In the genomic region with DNA sequence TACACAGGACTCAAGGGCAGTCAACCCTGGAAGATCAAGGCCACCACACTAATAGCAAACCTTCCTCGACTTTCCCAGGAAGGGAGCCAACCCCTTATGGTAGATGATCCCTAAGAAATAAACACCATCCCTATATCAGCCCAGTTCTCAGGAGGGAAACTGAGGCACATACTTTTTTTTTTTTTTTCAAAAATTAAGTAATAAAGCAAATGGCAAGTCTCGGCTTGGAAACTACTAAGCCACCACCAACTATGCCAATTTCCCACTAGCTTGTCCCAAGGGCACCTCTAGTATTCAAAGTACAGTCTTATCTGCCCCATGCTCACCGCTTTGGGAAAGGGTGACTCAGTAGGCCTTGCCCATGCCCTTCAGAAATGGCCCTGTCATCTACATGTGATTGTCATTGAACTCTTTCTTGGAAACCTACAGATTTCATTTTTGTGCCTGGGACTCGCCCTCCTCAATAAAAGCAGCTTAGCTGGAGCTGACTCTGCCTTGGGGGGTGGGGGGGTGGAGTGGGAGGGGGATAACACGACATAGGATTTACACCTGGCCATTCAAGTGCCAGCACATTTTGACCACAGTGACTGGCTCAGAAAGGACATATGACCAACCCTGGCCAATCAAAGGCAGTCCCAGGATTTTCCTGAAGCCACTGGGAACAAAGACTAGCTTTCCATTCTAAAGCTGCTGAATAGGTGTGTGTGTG, we compare ENCODE assay signal across 20 mouse cellular contexts. TPM values are rescaled to one million over a fixed set of nuclear protein-coding genes. Genes with fewer than 3 reads are reported as not detected.
DNase-seq lines count a peak whose midpoint lies in the region; ATAC-seq and TF ChIP-seq lines count a peak whose summit lies in the region.
"Had no signal": no experiment of that assay in that cellular context is flagged by ENCODE, and none has a peak within 500 bp of the region (broad histone marks: within the 10 kb centered on the region; RNA-seq: fewer than 3 reads in every experiment).

No protein-coding gene starts in this region.

- no peak overlapping the region for H3K27ac ChIP-seq in intestine, embryonic 15.5 days
- H3K27ac ChIP-seq in stomach, postnatal 0 days (replicated peaks), result no peak overlapping the region
- H3K27ac ChIP-seq: forebrain, embryonic 10.5 days; midbrain, embryonic 10.5 days; neural tube, embryonic 15.5 days had no signal

- no peak for TF ChIP-seq CTCF in stomach, postnatal 0 days (IDR thresholded peaks at IDR 0.05; ENCODE audit: low read depth)

- H3K9ac ChIP-seq in intestine, embryonic 15.5 days, result no peak overlapping the region
- H3K9ac ChIP-seq in stomach, postnatal 0 days (ENCODE audit: low read length), result no peak overlapping the region
- H3K9ac ChIP-seq: heart, embryonic 12.5 days; liver, postnatal 0 days; neural tube, embryonic 15.5 days had no signal

- no peak overlapping the region for H3K4me3 ChIP-seq in intestine, embryonic 15.5 days (replicated peaks)
- H3K4me3 ChIP-seq in stomach, postnatal 0 days (ENCODE audit: low read depth, low read length), result no peak overlapping the region
- H3K4me3 ChIP-seq: forebrain, embryonic 10.5 days; heart, embryonic 12.5 days; midbrain, embryonic 10.5 days; neural tube, embryonic 15.5 days had no signal

- no peak overlapping the region for H3K4me2 ChIP-seq in intestine, embryonic 15.5 days (replicated peaks)
- H3K4me2 ChIP-seq in stomach, postnatal 0 days (replicated peaks; ENCODE audit: low read depth), result no peak overlapping the region
- H3K4me2 ChIP-seq: heart, embryonic 12.5 days; liver, embryonic 11.5 days; neural tube, embryonic 15.5 days had no signal

- peaks cover 27% of the 10 kb centered on the region for H3K4me1 ChIP-seq in intestine, embryonic 15.5 days (replicated peaks)
- 0 out of 2 replicates have a peak, but pooled peaks cover 2% of the 10 kb centered on the region for H3K4me1 ChIP-seq in stomach, postnatal 0 days (replicated peaks; ENCODE audit: control insufficient read depth, insufficient read depth)

- 67% methylated on average over 5 of the region's 5 CpGs for WGBS in intestine, embryonic 15.5 days
- 71% methylated on average over 5 of the region's 5 CpGs for WGBS in stomach, postnatal 0 days

- H3K27me3 ChIP-seq in intestine, embryonic 15.5 days (replicated peaks), result no peaks in the 10 kb centered on the region
- H3K27me3 ChIP-seq in stomach, postnatal 0 days (ENCODE audit: control insufficient read depth, insufficient read depth, low read length), result no peaks in the 10 kb centered on the region
- H3K27me3 ChIP-seq: heart, embryonic 12.5 days; neural tube, embryonic 15.5 days; Patski had no signal

- ATAC-seq in intestine, embryonic 15.5 days, result peak; percentile 39
- peak; percentile 56 for ATAC-seq in stomach, postnatal 0 days (ENCODE audit: low FRiP score, low TSS enrichment)
- ATAC-seq in monocyte, adult 5-6 weeks (replicated peaks; ENCODE audit: insufficient number of reproducible peaks, low FRiP score, low TSS enrichment, poor library complexity, severe bottlenecking), result no peak
- ATAC-seq: forebrain, embryonic 16.5 days; Patski had no signal

- H3K9me3 ChIP-seq in intestine, embryonic 15.5 days, result no peaks in the 10 kb centered on the region
- no peaks in the 10 kb centered on the region for H3K9me3 ChIP-seq in stomach, postnatal 0 days (ENCODE audit: control insufficient read depth, low read length)
- H3K9me3 ChIP-seq: heart, embryonic 12.5 days; neural tube, embryonic 15.5 days had no signal

- no peaks in the 10 kb centered on the region for H3K36me3 ChIP-seq in intestine, embryonic 15.5 days
- no peaks in the 10 kb centered on the region for H3K36me3 ChIP-seq in stomach, postnatal 0 days (ENCODE audit: control insufficient read depth, insufficient read depth, low read length)
- H3K36me3 ChIP-seq: forebrain, embryonic 10.5 days; heart, embryonic 12.5 days; midbrain, embryonic 10.5 days; neural tube, embryonic 15.5 days had no signal

- no peak for TF ChIP-seq EP300 in stomach, postnatal 0 days (optimal IDR thresholded peaks at IDR 0.05)

- DNase-seq in adrenal gland, adult (ENCODE audit: inconsistent age in 2 of 2, low spot score in 1 of 2), result peak; percentile 77 to 90
- DNase-seq in adrenal gland, postnatal 4 days (ENCODE audit: low spot score in 2 of 2), result no peak
- DNase-seq in adrenal gland, adult 8-10 months, result peak; percentile 78
- DNase-seq in stomach, postnatal 0 days (ENCODE audit: low spot score), result peak; percentile 63
- DNase-seq in heart, postnatal 25 days (ENCODE audit: low spot score), result no peak
- DNase-seq: cerebellum, adult 11 months; cerebellum, adult 9-11 months; gastrocnemius, postnatal 10 days; right cerebral cortex, postnatal 14 days had no signal

- intact Hi-C loops in heart, postnatal 25 days (cut with DNase I), result no loop called here

RNA-seq across cellular contexts. Expression of a gene that starts 35.1 kb away (rescaled TPM):
- 100 to 1,000 TPM in 1 of 2 experiments, 10 to 100 TPM in 1; 94.1 to 101 TPM for total RNA-seq in adrenal gland, postnatal 4 days (2021)
- 100 to 1,000 TPM in 2 of 4 experiments, 10 to 100 TPM in 2; 94.5 to 106 (median 101) TPM for total RNA-seq in adrenal gland, adult 8-10 months (2022)
- 153 and 158 TPM in 2 replicates for polyA plus RNA-seq in intestine, embryonic 15.5 days (2015; fragmentation: Nextera tagmentation; extraction: Ambion mirVana)
- 94.9 and 99.0 TPM in 2 replicates for polyA plus RNA-seq in stomach, postnatal 0 days (2015; fragmentation: Nextera tagmentation; extraction: Ambion mirVana)
- total RNA-seq in monocyte, adult 5-6 weeks (2017), result 32.5 to 38.0 TPM (median 35.9 TPM) in 3 replicates
- total RNA-seq in heart, postnatal 25 days (2021), result 100 to 1,000 TPM; 121 to 134 TPM

RNA-seq across cellular contexts. Expression of a gene that starts 43.5 kb away (rescaled TPM):
- 100 to 1,000 TPM; 242 to 257 TPM for total RNA-seq in adrenal gland, postnatal 4 days (2021)
- 100 to 1,000 TPM; 270 to 756 (median 501) TPM for total RNA-seq in adrenal gland, adult 8-10 months (2022)
- polyA plus RNA-seq in intestine, embryonic 15.5 days (2015; fragmentation: Nextera tagmentation; extraction: Ambion mirVana), result 3.6 and 4.7 TPM in 2 replicates
- 2.4 and 3.1 TPM in 2 replicates for polyA plus RNA-seq in stomach, postnatal 0 days (2015; fragmentation: Nextera tagmentation; extraction: Ambion mirVana)
- 16.5 to 56.6 TPM (median 24.3 TPM) in 3 replicates for total RNA-seq in monocyte, adult 5-6 weeks (2017)
- total RNA-seq in heart, postnatal 25 days (2021), result 100 to 1,000 TPM; 257 to 275 TPM
- polyA plus RNA-seq: CD4-positive, CD25-positive, alpha-beta regulatory T cell, adult 4 months had no signal

Comparison
In these comparisons a context has a peak if more than half of its experiments do, and no peak if none do; other contexts are left out.
1. DNase-seq: peak in adrenal gland, adult (2 of 2), adrenal gland, adult 8-10 months (single experiment) and stomach, postnatal 0 days (single experiment); none in adrenal gland, postnatal 4 days (0 of 2) and heart, postnatal 25 days (single experiment).